Mouse (Mus musculus) stomach, embryonic 14.5 days (tissue): ENCODE measurements around the gene Mtor. TPM values are rescaled to one million over a fixed set of nuclear protein-coding genes. Genes with fewer than 3 reads are reported as not detected.

Experiments used
- ATAC-seq: fragments of 200-750 bp; cut with Nextera tagmentation; 2 replicates; pipeline ENCODE4 v1.8.0; 2017; ENCODE audit warnings: low read depth, moderate TSS enrichment; ENCODE audit not compliant: insufficient number of reproducible peaks, insufficient read depth, low FRiP score
- H3K27ac ChIP-seq: fragments of 300-500 bp; sonication (generic); 2 replicates; pipeline ENCODE4 v1.5.1; 2014; ENCODE audit warnings: mild to moderate bottlenecking, low read length, moderate library complexity, mixed read lengths
- H3K27me3 ChIP-seq: fragments of 300-500 bp; sonication (generic); 2 replicates; pipeline ENCODE4 v1.6.1; 2014; ENCODE audit warnings: low read length, control low read depth, mixed read lengths; ENCODE audit not compliant: control insufficient read depth, insufficient read depth
- H3K36me3 ChIP-seq: fragments of 300-500 bp; sonication (generic); 2 replicates; pipeline ENCODE4 v1.6.1; 2014; ENCODE audit warnings: mild to moderate bottlenecking, control low read depth, low read length, moderate library complexity, mixed read lengths; ENCODE audit not compliant: control insufficient read depth, insufficient read depth
- H3K4me1 ChIP-seq: fragments of 300-500 bp; sonication (generic); 2 replicates; pipeline ENCODE4 v1.6.1; 2014; ENCODE audit warnings: low read length, control low read depth, mixed read lengths; ENCODE audit not compliant: control insufficient read depth, insufficient read depth
- H3K4me2 ChIP-seq: fragments of 300-500 bp; sonication (generic); replicated peaks from 2 replicates; pipeline ENCODE4 v1.6.1; 2014; ENCODE audit warnings: low read depth, low read length, control low read depth
- H3K4me3 ChIP-seq: fragments of 300-500 bp; sonication (generic); 2 replicates; pipeline ENCODE4 v1.5.1; 2014; ENCODE audit warnings: low read depth, low read length, control low read depth
- H3K9ac ChIP-seq: fragments of 300-500 bp; sonication (generic); replicated peaks from 2 replicates; pipeline ENCODE4 v1.6.1; 2014; ENCODE audit warnings: low read depth, mild to moderate bottlenecking, control low read depth, low read length, moderate library complexity, mixed read lengths
- H3K9me3 ChIP-seq: fragments of 300-500 bp; sonication (generic); 2 replicates; pipeline ENCODE4 v1.6.1; 2016; ENCODE audit warnings: low read depth, low read length, control low read depth; ENCODE audit not compliant: control insufficient read depth
- WGBS: fragments of 180-500 bp; shearing (Covaris S2); extraction: QIAGEN DNeasy Blood & Tissue Kit; methylation state at CpG from one replicate; pipeline ENCODE4 v1.1.7; 2014; 5-methylcytosine and 5-hydroxymethylcytosine counted together
- polyA plus RNA-seq: library from polyadenylated mRNA; unstranded; fragments of >200 nt; fragmentation: Nextera tagmentation; extraction: Ambion mirVana; gene quantifications from 2 replicates; pipeline ENCODE4 v1.2.1, GENCODE M21; 2014

Mtor gene
- polyA plus RNA-seq, 1 experiment from 2014 or later: 22.8 TPM

- ATAC-seq: peak; percentile 99
Observed at GRCm38 (mm10) chr4:148591171-148591630, 142.8 kb downstream of the Mtor start, which contains the start of gene Srm. TSS of gene Srm (plus strand) at chr4:148591503.

DNA sequence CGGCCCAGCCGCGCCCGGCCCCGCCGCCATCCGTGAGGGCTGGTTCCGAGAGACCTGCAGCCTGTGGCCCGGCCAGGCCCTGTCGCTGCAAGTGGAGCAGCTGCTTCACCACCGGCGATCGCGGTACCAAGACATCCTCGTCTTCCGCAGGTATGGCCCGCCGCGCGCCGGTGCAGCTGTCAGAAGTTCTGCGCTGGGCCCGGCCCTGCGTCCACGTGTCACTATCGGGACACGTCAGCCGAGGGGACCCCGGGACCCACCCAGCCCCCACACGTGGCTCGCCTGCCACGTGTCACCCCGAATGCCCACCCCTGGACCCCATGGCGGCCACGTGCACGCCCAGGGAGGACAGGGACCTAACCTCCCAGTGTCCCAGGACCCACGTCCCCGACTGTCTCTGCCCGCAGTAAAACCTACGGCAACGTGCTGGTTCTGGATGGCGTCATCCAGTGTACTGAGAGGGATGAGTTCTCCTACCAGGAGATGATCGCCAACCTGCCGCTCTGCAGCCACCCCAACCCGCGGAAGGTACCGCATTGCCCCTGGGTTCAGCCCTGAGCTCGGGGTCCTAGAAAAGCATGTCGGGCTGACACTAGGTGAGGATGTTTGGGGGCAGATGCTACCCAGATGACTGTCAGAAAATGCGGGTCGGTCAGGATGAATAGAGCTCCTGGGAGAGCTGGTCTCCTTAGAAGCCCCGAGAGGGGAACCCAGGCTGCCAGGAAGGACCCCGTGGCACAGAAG, 143.4 kb downstream of the Mtor start:
- Histone ChIP-seq H3K4me2 (peak overlapping the region; percentile 60), H3K36me3 (peaks cover 39% of the 10 kb centered on the region), H3K27me3 (no peaks in the 10 kb centered on the region), H3K4me3 (peak overlapping the region; percentile 94), H3K27ac (no peak overlapping the region), H3K4me1 (peaks cover 6% of the 10 kb centered on the region), H3K9ac (peak overlapping the region; percentile 81), H3K9me3 (no peaks in the 10 kb centered on the region)
- ATAC-seq: peak; percentile 44
- under 1% methylated on average over 51 of the region's 53 CpGs for WGBS

More at GRCm38 (mm10) chr4:148591171-148591630, 142.8 kb downstream of the Mtor start, which contains the start of gene Srm:
- Histone ChIP-seq H3K9me3 (no peaks in the 10 kb centered on the region), H3K9ac (peak within 1 kb of the TSS; percentile 81), H3K27me3 (no peaks in the 10 kb centered on the region), H3K4me2 (peak within 1 kb of the TSS; percentile 61), H3K27ac (peak within 1 kb of the TSS; percentile 63; the same call in 1 of the 2 replicates), H3K4me1 (peaks cover 6% of the 10 kb centered on the region), H3K36me3 (peaks cover 32% of the 10 kb centered on the region), H3K4me3 (peak within 1 kb of the TSS; percentile 94)
- WGBS: 0% methylated on average over 48 of the region's 50 CpGs

DNA sequence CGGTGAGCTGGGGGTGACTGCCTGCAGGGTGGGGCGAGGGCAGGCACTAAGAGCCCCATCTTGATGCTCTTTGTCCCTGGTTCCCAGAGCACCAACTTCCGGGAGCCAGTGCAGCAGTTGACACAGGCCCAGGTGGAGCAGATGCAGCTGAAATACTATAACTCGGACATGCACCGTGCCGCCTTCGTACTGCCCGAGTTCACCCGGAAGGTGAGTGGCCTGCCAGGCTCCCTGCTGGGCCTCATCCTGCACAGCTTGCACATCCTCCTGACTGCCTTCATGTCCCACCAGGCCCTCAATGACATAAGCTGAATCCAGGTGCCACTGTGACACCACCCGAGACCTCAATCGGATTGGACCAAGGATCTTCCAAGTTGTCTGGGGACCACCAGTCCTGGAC, 145.6 kb downstream of the Mtor start:
- WGBS: 95% methylated on average over 11 of the region's 11 CpGs
- peaks cover 46% of the 10 kb centered on the region for H3K36me3 ChIP-seq
- H3K4me3 ChIP-seq: no peak overlapping the region

DNA sequence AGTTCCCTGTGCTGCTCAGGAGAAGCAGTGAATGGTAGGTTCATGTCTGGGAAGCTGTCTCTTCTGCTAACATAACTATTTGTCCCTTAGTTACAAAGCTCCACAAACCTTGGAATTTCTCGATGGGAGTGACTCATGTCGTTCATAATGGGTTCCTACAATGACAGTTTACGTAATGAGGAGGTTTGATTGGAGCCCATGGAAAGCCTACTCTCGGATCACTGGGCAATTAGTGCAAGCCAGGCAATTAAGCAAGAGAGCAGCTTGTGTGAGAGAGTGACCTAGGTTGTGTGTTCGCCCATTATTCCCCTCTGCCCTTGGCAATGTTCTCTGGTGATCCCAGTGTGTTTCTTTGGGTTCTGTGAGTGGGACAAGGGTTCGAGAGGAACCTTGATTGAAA, 147.5 kb downstream of the Mtor start:
- Histone ChIP-seq H3K9me3 (no peaks in the 10 kb centered on the region), H3K36me3 (peaks cover 46% of the 10 kb centered on the region), H3K9ac (no peak overlapping the region), H3K4me1 (peaks cover 6% of the 10 kb centered on the region), H3K4me3 (no peak overlapping the region), H3K4me2 (no peak overlapping the region), H3K27me3 (no peaks in the 10 kb centered on the region), H3K27ac (no peak overlapping the region)
- ATAC-seq: no peak
- 78% methylated on average over 6 of the region's 6 CpGs for WGBS

More for the DNA sequence above, 145.6 kb downstream of the Mtor start:
- ATAC-seq: no peak
- Histone ChIP-seq H3K9ac (no peak overlapping the region), H3K4me2 (no peak overlapping the region), H3K9me3 (no peaks in the 10 kb centered on the region), H3K27me3 (no peaks in the 10 kb centered on the region), H3K4me1 (peaks cover 6% of the 10 kb centered on the region), H3K27ac (no peak overlapping the region)

- Histone ChIP-seq H3K27me3 (no peaks in the 10 kb centered on the region), H3K36me3 (peaks cover 46% of the 10 kb centered on the region), H3K27ac (no peak overlapping the region), H3K9ac (no peak overlapping the region), H3K4me3 (no peak overlapping the region), H3K9me3 (no peaks in the 10 kb centered on the region), H3K4me1 (peaks cover 6% of the 10 kb centered on the region), H3K4me2 (no peak overlapping the region)
- WGBS: 97% methylated on average over 3 of the region's 3 CpGs
- no peak for ATAC-seq
Observed at GRCm38 (mm10) chr4:148596731-148597130, 148.3 kb downstream of the Mtor start.

DNA sequence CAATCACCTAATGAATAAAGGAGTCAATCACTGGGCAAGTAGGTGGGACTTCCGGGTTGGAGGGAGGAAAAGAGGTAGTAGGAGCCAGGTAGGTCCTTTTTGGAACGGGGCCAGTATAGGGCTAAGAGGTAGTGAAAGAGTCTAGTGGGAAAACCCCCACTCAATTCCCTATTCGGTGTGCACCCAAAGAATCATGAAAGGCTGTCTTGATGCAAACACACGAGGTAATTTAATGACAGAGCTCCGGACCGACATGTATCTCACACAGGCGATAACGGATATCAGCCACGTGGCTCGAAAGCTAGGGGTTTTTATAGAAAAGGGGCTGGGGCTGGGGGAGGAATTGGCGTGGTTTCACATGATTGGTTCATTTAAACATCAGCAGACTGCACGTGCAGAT, 150.4 kb downstream of the Mtor start:
- Histone ChIP-seq H3K4me1 (no peaks in the 10 kb centered on the region), H3K9ac (no peak overlapping the region), H3K4me2 (no peak overlapping the region), H3K36me3 (peaks cover 38% of the 10 kb centered on the region), H3K27ac (no peak overlapping the region), H3K4me3 (no peak overlapping the region), H3K9me3 (no peaks in the 10 kb centered on the region), H3K27me3 (no peaks in the 10 kb centered on the region)
- 95% methylated on average over 12 of the region's 12 CpGs for WGBS
- no peak for ATAC-seq

DNA sequence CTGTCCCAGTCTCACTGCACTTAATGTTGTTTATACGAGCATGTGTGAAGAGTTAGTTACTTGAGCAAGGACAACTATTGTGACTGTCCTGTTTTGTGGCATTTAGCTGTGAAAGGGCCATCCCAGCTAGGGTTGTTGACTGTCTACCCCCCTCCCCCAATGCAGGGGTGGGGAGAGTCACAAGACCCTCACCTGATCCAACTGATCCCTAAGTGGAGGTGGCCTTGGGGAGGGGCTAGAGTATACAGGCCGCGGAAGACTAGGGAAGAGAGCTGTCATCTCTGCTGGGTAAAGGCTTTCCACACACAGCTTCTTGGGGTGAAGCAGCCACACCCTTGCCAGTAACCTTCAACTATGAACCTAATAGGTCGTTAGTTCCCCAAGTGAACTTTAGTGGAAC, 151.9 kb downstream of the Mtor start:
- Histone ChIP-seq H3K4me3 (no peak overlapping the region), H3K4me1 (no peaks in the 10 kb centered on the region), H3K9ac (no peak overlapping the region), H3K27ac (no peak overlapping the region), H3K27me3 (no peaks in the 10 kb centered on the region), H3K4me2 (no peak overlapping the region), H3K36me3 (peaks cover 23% of the 10 kb centered on the region), H3K9me3 (no peaks in the 10 kb centered on the region)
- ATAC-seq: no peak
- 86% methylated on average over 4 of the region's 4 CpGs for WGBS

DNA sequence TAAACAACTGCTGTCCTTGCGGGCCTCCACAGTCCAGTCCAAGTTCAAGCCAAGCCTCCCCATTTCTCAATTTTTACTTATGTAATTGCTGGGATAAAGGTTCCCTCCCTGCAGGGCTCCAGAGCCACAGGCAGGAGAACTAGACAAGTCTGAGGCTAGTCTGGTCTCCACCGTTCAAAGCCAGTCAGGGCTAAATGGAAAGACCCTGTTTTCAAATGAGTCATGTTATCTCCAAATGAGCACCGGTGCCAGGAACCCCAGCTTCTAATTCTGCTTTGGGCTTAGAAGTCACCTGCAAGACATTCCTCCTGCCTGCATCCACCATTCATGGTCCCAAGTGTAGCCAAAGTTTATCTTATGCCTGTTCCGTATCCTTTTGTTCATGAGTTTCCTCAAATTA, 153.5 kb downstream of the Mtor start:
- H3K27me3 ChIP-seq: no peaks in the 10 kb centered on the region
- H3K27ac ChIP-seq: no peak overlapping the region
- no peak overlapping the region for H3K4me2 ChIP-seq
- H3K9ac ChIP-seq: no peak overlapping the region
- 78% methylated on average over 4 of the region's 4 CpGs for WGBS
- no peaks in the 10 kb centered on the region for H3K4me1 ChIP-seq
- ATAC-seq: no peak
- H3K9me3 ChIP-seq: no peaks in the 10 kb centered on the region
- H3K4me3 ChIP-seq: no peak overlapping the region
- peaks cover 7% of the 10 kb centered on the region for H3K36me3 ChIP-seq
